Mouse (Mus musculus) ES-E14 (cell line): ENCODE data around the gene Gm5799.
"Not testable (repeated sequence)": the region's sequence is repeated elsewhere in the genome, so short reads cannot be mapped to it uniquely, and the experiment has no call there.

Source experiments
- HCFC1 ChIP-seq: IDR thresholded peaks from 2 replicates; pipeline ENCODE4 v1.6.1; 2012; ENCODE audit warnings: low read length, inconsistent platforms, borderline replicate concordance; ENCODE audit not compliant: insufficient read depth
- MAFK ChIP-seq: IDR thresholded peaks from 2 replicates; pipeline ENCODE4 v1.6.1; 2014; ENCODE audit warnings: mild to moderate bottlenecking, low read depth, low read length, inconsistent platforms; ENCODE audit not compliant: insufficient read depth

- not testable (repeated sequence) for TF ChIP-seq MAFK, HCFC1
Observed at GRCm38 (mm10) chr14:43579046-43579445, 35.7 kb downstream of the Gm5799 start, which contains the start of gene Gm17654.
